Mouse (Mus musculus) liver, postnatal 0 days (tissue): ENCODE results near the gene Rab26. TPM values are rescaled to one million over a fixed set of nuclear protein-coding genes. Genes with fewer than 3 reads are reported as not detected.

ENCODE experiments used
- ATAC-seq: fragments of 200-750 bp; cut with Nextera tagmentation; 2 replicates; pipeline ENCODE4 v1.8.0; 2017; ENCODE audit warnings: mild to moderate bottlenecking, moderate library complexity
- DNase-seq: peaks from one replicate; pipeline ENCODE4 v3.0.0-alpha.2; 2016
- H3K27ac ChIP-seq: fragments of 300-500 bp; sonication (generic); 2 replicates; pipeline ENCODE4 v1.5.1; 2014; ENCODE audit warnings: antibody characterized with exemption, moderate library complexity, mild to moderate bottlenecking, low read depth
- H3K27me3 ChIP-seq: fragments of 300-500 bp; sonication (generic); 2 replicates; pipeline ENCODE4 v1.6.1; 2014; ENCODE audit warnings: low read length, control low read depth, mixed read lengths; ENCODE audit not compliant: insufficient read depth
- H3K36me3 ChIP-seq: fragments of 300-500 bp; sonication (generic); replicated peaks from 2 replicates; pipeline ENCODE4 v1.6.1; 2014; ENCODE audit warnings: mild to moderate bottlenecking, control low read depth, low read length, moderate library complexity, mixed read lengths; ENCODE audit not compliant: insufficient read depth
- H3K4me1 ChIP-seq: fragments of 300-500 bp; sonication (generic); 2 replicates; pipeline ENCODE4 v1.6.1; 2014; ENCODE audit warnings: antibody characterized with exemption, mild to moderate bottlenecking, control low read depth; ENCODE audit not compliant: insufficient read depth
- H3K4me2 ChIP-seq: fragments of 300-500 bp; sonication (generic); 2 replicates; pipeline ENCODE4 v1.6.1; 2014; ENCODE audit warnings: low read depth, mild to moderate bottlenecking, low read length, moderate library complexity, mixed read lengths
- H3K4me3 ChIP-seq: fragments of 300-500 bp; sonication (generic); 2 replicates; pipeline ENCODE4 v1.5.1; 2014; ENCODE audit warnings: low read depth, low read length
- H3K9ac ChIP-seq: fragments of 300-500 bp; sonication (generic); replicated peaks from 2 replicates; pipeline ENCODE4 v1.6.1; 2014; ENCODE audit warnings: mild to moderate bottlenecking, moderate library complexity
- H3K9me3 ChIP-seq: fragments of 300-500 bp; sonication (generic); 2 replicates; pipeline ENCODE4 v1.6.1; 2016; ENCODE audit warnings: mild to moderate bottlenecking, control low read depth, low read length, mixed read lengths
- CTCF ChIP-seq: sonication (generic); IDR thresholded peaks from 2 replicates; pipeline ENCODE4 v1.5.1; 2016; ENCODE audit warnings: antibody characterized with exemption, low read depth
- EP300 ChIP-seq: IDR thresholded peaks from 2 replicates; pipeline ENCODE4 v1.6.1; 2016; ENCODE audit warnings: antibody characterized with exemption, low read depth, mild to moderate bottlenecking
- WGBS: fragments of 180-500 bp; shearing (Covaris S2); extraction: QIAGEN DNeasy Blood & Tissue Kit; methylation state at CpG from one replicate; pipeline ENCODE4 v1.1.7; 2014; ENCODE audit not compliant: insufficient replicate concordance; 5-methylcytosine and 5-hydroxymethylcytosine counted together
- polyA plus RNA-seq: library from polyadenylated mRNA; unstranded; fragments of >200 nt; fragmentation: Nextera tagmentation; extraction: Ambion mirVana; gene quantifications from 2 replicates; pipeline ENCODE4 v1.2.1, GENCODE M21; 2015

Rab26 gene
- 0.45 and 0.81 TPM in 2 replicates for polyA plus RNA-seq

DNA sequence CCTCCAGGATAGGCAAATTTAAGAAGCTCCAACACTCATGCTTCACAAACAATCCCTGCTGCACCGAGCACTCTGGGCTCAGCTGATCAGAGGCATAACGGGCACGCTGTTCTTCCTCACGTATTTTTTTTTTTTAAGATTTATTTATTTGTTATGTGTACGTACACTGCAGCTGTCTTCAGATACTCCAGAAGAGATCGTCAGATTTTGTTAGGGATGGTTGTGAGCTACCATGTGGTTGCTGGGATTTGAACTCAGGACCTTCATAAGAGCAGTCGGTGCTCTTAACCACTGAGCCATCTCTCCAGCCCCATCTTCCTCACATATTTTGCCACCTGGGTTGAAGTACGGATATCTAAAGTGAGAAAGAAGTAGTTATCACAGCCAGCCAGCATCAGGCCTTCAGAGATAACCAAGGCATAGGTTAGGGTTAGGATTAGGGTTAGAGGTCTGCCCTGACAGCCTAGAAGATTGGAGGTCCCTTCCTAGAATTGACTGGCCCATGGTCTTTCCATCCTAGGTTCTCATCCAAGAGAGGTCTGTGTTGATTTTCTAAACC lies at the start of gene Rab26:
Gene Rab26 (minus strand): TSS at position 51 of the 559 bp plus-strand sequence.
- Histone ChIP-seq H3K4me2 (peak within 1 kb of the TSS; percentile 64), H3K4me3 (peak within 1 kb of the TSS; percentile 24), H3K27ac (no peak within 1 kb of the TSS), H3K36me3 (peaks cover 12% of the 10 kb centered on the region), H3K9ac (peak within 1 kb of the TSS; percentile 3; the same call in 1 of the 2 replicates), H3K27me3 (no peaks in the 10 kb centered on the region), H3K9me3 (no peaks in the 10 kb centered on the region), H3K4me1 (peaks cover 23% of the 10 kb centered on the region)
- TF ChIP-seq CTCF (no peak), EP300 (no peak)
- DNase-seq = no peak
- ATAC-seq = no peak
- 72% methylated on average over 8 of the region's 8 CpGs for WGBS

- H3K27ac ChIP-seq = no peak overlapping the region
Measured at GRCm38 (mm10) chr17:24580287-24580686, 46.3 kb upstream of the Rab26 start.

GRCm38 (mm10) chr17:24579532-24579931 lies 45.5 kb upstream of the Rab26 start:
- no peak overlapping the region for H3K4me2 ChIP-seq
- TF ChIP-seq EP300 (no peak), CTCF (no peak)
- WGBS = 83% methylated on average over 3 of the region's 3 CpGs
- no peak overlapping the region for H3K4me3 ChIP-seq
- H3K27ac ChIP-seq = no peak overlapping the region
- no peak overlapping the region for H3K9ac ChIP-seq
- no peaks in the 10 kb centered on the region for H3K27me3 ChIP-seq
- no peaks in the 10 kb centered on the region; the same call in 1 of the 2 replicates for H3K4me1 ChIP-seq
- ATAC-seq (no peak), DNase-seq (no peak)
- peaks cover 29% of the 10 kb centered on the region for H3K36me3 ChIP-seq
- H3K9me3 ChIP-seq = no peaks in the 10 kb centered on the region

More at GRCm38 (mm10) chr17:24580287-24580686, 46.3 kb upstream of the Rab26 start:
- H3K9ac ChIP-seq = no peak overlapping the region
- no peak for ATAC-seq
- no peaks in the 10 kb centered on the region; the same call in 1 of the 2 replicates for H3K4me1 ChIP-seq
- H3K36me3 ChIP-seq = peaks cover 29% of the 10 kb centered on the region
- H3K27me3 ChIP-seq = no peaks in the 10 kb centered on the region
- H3K9me3 ChIP-seq = no peaks in the 10 kb centered on the region
- no peak for DNase-seq
- TF ChIP-seq CTCF (no peak), EP300 (no peak)
- WGBS = 87% methylated on average over 2 of the region's 2 CpGs
- no peak overlapping the region for H3K4me2 ChIP-seq
- no peak overlapping the region for H3K4me3 ChIP-seq

- Histone ChIP-seq H3K9me3 (no peaks in the 10 kb centered on the region), H3K27me3 (no peaks in the 10 kb centered on the region), H3K36me3 (peaks cover 34% of the 10 kb centered on the region), H3K4me1 (no peaks in the 10 kb centered on the region), H3K4me2 (no peak overlapping the region), H3K9ac (no peak overlapping the region), H3K4me3 (no peak overlapping the region), H3K27ac (no peak overlapping the region)
- DNase-seq (no peak), ATAC-seq (no peak)
- TF ChIP-seq CTCF = no peak
- WGBS = 90% methylated on average over 9 of the region's 9 CpGs
Measured at GRCm38 (mm10) chr17:24573811-24574210, 39.8 kb upstream of the Rab26 start.

- H3K36me3 ChIP-seq = peaks cover 30% of the 10 kb centered on the region
- no peak for ATAC-seq
- 87% methylated on average over 12 of the region's 12 CpGs for WGBS
Measured at GRCm38 (mm10) chr17:24572651-24573245, 38.7 kb upstream of the Rab26 start.

DNA sequence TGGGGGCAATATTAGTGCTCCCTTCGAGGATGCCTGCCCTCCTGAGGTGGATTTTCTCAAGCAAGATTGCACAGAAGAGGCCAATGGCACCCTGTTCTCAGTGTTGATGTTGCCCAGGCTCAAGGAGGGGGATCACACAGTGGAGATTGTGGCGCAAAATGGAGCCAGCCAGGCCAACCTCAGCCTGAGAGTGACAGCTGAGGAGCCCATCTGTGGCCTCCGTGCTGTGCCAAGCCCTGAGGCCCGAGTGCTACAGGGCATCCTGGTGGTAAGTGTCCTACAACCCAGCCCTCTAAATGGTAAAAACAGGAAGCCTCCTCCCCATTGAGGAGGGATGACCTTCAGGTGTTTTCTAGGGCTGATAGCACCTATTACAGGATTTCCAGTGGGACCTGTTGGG lies 35.8 kb upstream of the Rab26 start:
- no peaks in the 10 kb centered on the region for H3K27me3 ChIP-seq
- no peaks in the 10 kb centered on the region for H3K4me1 ChIP-seq
- H3K9me3 ChIP-seq = no peaks in the 10 kb centered on the region
- H3K36me3 ChIP-seq = peaks cover 26% of the 10 kb centered on the region
- TF ChIP-seq EP300 = no peak
- TF ChIP-seq CTCF = no peak
- DNase-seq (no peak), ATAC-seq (no peak)
- H3K4me3 ChIP-seq = no peak overlapping the region
- no peak overlapping the region for H3K9ac ChIP-seq
- no peak overlapping the region for H3K4me2 ChIP-seq
- 85% methylated on average over 4 of the region's 4 CpGs for WGBS
- no peak overlapping the region for H3K27ac ChIP-seq

More at GRCm38 (mm10) chr17:24572651-24573245, 38.7 kb upstream of the Rab26 start:
- Histone ChIP-seq H3K27ac (no peak overlapping the region), H3K27me3 (no peaks in the 10 kb centered on the region), H3K9me3 (no peaks in the 10 kb centered on the region), H3K9ac (no peak overlapping the region), H3K4me1 (no peaks in the 10 kb centered on the region), H3K4me3 (no peak overlapping the region), H3K4me2 (no peak overlapping the region)
- TF ChIP-seq CTCF = no peak
- no peak for TF ChIP-seq EP300
- DNase-seq = no peak
